Mouse (Mus musculus): Measurements from ENCODE around the gene Mgat4b. TPM values are rescaled to one million over a fixed set of nuclear protein-coding genes. Genes with fewer than 3 reads are reported as not detected.
A peak's percentile ranks its signal among the peaks of the same experiment; 100 is the strongest.

The Mgat4b gene
- polyA plus RNA-seq, 1 experiment from 2014 or later: 33.3 TPM

DNA sequence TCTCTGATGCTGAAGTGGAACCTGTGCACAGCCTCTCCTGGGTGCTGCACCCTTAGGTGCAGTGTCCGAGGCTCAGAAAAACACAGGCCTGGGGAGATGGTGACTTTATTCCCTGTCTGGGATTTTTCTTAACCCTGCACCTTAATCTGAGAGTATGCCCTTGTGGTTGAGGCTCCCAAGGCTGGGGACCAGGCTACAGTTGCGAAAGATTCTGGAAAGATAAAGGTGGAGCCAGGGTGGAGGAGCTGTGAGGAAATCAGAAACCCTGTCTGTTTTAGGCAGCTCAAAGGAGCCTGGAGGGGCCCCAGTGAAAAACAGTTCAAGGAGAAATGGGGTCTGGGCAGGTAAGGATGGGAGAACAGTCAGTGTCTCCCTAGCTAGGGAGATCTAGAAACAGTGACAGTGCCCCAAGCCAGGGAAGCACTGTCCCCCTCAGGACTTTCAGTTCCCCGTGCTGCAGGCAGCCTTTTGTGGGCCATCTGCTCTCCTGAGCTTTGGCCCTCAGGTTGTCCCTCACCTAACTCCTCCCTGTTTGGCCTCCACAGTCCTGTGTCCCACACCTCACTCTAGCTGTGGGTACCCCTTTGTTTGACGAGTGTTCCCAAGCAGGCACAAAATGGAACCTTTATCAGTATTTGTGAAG, 6.2 kb downstream of the Mgat4b start:
- no peak for ATAC-seq
- no peaks in the 10 kb centered on the region for H3K27me3 ChIP-seq (ENCODE audit: control insufficient read depth, insufficient read depth, low read depth, low read length)
- no peaks in the 10 kb centered on the region for H3K9me3 ChIP-seq (replicated peaks; ENCODE audit: control insufficient read depth, low read length, poor library complexity, severe bottlenecking)
- H3K4me1 ChIP-seq (ENCODE audit: control insufficient read depth, insufficient read depth, low read length): 0 out of 2 replicates have a peak, but pooled peaks cover 2% of the 10 kb centered on the region
- no peak overlapping the region for H3K4me3 ChIP-seq (ENCODE audit: low read depth, low read length)
- no peak overlapping the region for H3K27ac ChIP-seq (ENCODE audit: low read length)
- H3K9ac ChIP-seq (ENCODE audit: low read depth, low read length): no peak overlapping the region
- no peaks in the 10 kb centered on the region for H3K36me3 ChIP-seq (ENCODE audit: control insufficient read depth, insufficient read depth, low read length)
- no peak overlapping the region for H3K4me2 ChIP-seq (ENCODE audit: low read length)
- WGBS: 76% methylated on average over 4 of the region's 4 CpGs

DNA sequence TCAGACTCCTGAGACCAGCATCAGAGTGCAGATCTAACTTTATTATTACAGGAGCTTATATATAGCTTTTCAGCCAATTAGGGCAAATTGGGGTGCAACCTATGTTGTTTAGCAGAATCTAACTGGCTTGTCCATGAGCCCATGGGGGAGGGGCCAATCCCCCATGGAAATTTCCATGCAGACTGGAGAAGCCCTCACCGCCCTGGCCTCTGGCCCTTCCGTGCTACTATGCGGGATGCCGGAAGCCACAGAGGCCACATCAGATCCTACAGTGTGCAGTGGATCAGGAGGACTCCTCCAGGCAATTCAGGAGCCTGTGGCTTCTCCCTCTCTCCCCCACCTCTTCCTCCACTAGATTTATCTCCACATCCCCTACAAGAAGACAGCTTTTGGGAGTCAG, 7.1 kb downstream of the Mgat4b start:
- Histone ChIP-seq H3K4me2 (ENCODE audit: low read length) (no peak overlapping the region), H3K27me3 (ENCODE audit: control insufficient read depth, insufficient read depth, low read depth, low read length) (no peaks in the 10 kb centered on the region), H3K36me3 (ENCODE audit: control insufficient read depth, insufficient read depth, low read length) (no peaks in the 10 kb centered on the region), H3K4me1 (ENCODE audit: control insufficient read depth, insufficient read depth, low read length) (peaks cover 4% of the 10 kb centered on the region), H3K27ac (ENCODE audit: low read length) (no peak overlapping the region), H3K9me3 (replicated peaks; ENCODE audit: control insufficient read depth, low read length, poor library complexity, severe bottlenecking) (no peaks in the 10 kb centered on the region), H3K9ac (ENCODE audit: low read depth, low read length) (0 out of 2 replicates have a peak overlapping the region, but pooled peaks have one; percentile 21), H3K4me3 (ENCODE audit: low read depth, low read length) (no peak overlapping the region)
- 74% methylated on average over 4 of the region's 4 CpGs for WGBS
- no peak for ATAC-seq

DNA sequence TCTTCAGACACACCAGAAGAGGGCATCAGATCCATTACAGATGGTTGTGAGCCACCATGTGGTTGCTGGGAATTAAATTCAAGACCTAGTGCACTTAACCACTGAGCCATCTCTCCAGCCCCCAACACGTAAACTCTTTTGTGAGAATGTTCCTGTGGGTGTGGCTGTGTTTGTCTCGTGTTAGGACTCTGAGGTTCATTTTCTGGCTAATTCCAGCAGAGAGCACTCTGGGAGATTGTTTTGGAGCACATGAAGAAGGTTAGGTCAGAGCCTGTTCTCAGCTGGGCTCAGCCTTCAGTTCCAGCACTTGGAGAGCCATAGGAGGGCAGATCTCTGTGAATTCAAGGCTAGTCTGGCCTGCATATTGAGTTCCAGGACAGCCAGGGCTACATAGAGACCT, 9.1 kb downstream of the Mgat4b start:
- 44% methylated on average over 2 of the region's 2 CpGs for WGBS

DNA sequence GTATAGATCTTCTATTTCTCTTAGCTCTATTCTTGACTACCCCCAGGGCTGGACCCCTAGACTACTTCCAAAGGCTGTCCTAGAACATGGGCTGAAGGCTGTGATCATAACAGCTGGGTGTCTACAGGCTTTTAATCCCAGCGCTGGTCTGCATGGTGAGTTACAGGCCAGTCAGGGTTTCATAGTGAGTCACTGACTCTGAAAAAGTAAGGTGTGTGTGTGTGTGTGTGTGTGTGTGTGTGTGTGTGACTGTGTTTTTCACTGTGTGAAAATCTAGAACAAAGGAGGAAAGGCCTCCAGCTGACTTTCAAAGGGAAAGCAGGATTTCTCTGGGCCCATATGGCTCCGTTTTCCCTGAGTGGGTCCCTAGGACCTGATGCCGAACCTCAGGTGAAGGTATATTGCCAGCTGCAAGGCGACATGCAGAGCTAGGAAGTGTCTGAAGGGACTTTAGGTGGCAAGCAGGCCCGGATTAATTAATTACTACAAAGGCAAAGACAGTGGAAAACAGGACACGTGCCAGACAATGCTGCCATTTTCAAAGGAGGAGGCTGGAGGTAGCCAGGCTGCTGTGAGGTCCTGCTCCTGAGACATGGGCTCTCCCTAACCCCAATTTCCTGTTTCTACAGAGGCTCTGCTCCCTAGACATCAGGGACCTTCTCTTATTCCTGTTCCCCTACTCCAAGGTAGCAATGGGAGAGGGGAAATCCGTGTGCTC, 12.0 kb downstream of the Mgat4b start:
- Histone ChIP-seq H3K4me3 (ENCODE audit: low read depth, low read length) (no peak overlapping the region), H3K9ac (ENCODE audit: low read depth, low read length) (no peak overlapping the region; the same call in 1 of the 2 replicates), H3K27ac (ENCODE audit: low read length) (no peak overlapping the region), H3K9me3 (replicated peaks; ENCODE audit: control insufficient read depth, low read length, poor library complexity, severe bottlenecking) (no peaks in the 10 kb centered on the region), H3K36me3 (ENCODE audit: control insufficient read depth, insufficient read depth, low read length) (no peaks in the 10 kb centered on the region), H3K27me3 (ENCODE audit: control insufficient read depth, insufficient read depth, low read depth, low read length) (no peaks in the 10 kb centered on the region), H3K4me1 (ENCODE audit: control insufficient read depth, insufficient read depth, low read length) (peaks cover 31% of the 10 kb centered on the region), H3K4me2 (ENCODE audit: low read length) (peak overlapping the region; percentile 99; the same call in 1 of the 2 replicates)
- 49% methylated on average over 7 of the region's 7 CpGs for WGBS
- no peak for ATAC-seq

More for the DNA sequence above, 9.1 kb downstream of the Mgat4b start:
- peaks cover 12% of the 10 kb centered on the region for H3K4me1 ChIP-seq (ENCODE audit: control insufficient read depth, insufficient read depth, low read length)
- H3K4me2 ChIP-seq (ENCODE audit: low read length): no peak overlapping the region
- no peak overlapping the region for H3K27ac ChIP-seq (ENCODE audit: low read length)
- no peaks in the 10 kb centered on the region for H3K27me3 ChIP-seq (ENCODE audit: control insufficient read depth, insufficient read depth, low read depth, low read length)
- H3K9me3 ChIP-seq (replicated peaks; ENCODE audit: control insufficient read depth, low read length, poor library complexity, severe bottlenecking): no peaks in the 10 kb centered on the region
- no peaks in the 10 kb centered on the region for H3K36me3 ChIP-seq (ENCODE audit: control insufficient read depth, insufficient read depth, low read length)
- H3K4me3 ChIP-seq (ENCODE audit: low read depth, low read length): no peak overlapping the region
- no peak for ATAC-seq
- H3K9ac ChIP-seq (ENCODE audit: low read depth, low read length): no peak overlapping the region

DNA sequence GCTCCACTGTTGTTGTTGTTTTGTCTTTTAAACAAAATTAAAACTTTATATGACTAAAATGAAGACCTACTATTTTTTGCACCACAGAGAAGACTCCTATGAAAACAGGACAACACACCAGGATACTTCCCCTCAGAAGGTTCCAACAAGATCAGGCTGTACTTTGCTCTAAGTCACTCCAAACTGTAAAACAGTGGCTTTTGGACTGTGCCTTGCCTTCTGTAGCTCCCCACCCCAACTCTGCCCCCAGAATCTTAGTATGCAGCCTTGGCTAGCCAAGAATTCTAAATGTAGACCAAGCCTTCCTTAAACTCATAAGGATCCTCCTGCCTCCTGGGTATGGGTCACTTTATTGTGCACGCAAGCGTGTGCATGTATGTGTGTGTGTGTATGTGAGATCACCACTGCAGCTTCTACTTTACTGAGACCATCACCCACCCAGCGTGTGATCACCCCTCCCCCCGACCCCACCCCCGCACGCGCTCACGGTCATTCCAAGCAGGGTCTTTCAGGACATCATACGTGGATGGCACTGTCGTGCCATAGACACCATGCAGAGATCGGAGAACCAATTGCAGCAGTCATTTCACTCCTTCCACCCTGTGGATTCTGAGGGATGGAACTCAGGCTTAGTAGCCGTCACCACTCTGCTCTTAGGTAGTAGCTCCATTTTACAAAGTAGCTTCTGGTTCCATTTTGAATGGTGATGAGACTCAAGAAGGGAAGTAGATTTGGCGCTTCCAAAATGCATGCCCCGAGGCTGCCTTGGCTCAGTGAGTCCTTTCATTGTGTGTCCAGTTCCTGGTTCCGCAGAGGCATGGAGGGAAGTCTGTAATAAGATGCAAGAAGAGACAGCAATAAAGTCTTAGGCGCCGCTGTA, 13.3 kb downstream of the Mgat4b start:
- H3K27me3 ChIP-seq (ENCODE audit: control insufficient read depth, insufficient read depth, low read depth, low read length): no peaks in the 10 kb centered on the region
- H3K9me3 ChIP-seq (replicated peaks; ENCODE audit: control insufficient read depth, low read length, poor library complexity, severe bottlenecking): no peaks in the 10 kb centered on the region
- H3K36me3 ChIP-seq (ENCODE audit: control insufficient read depth, insufficient read depth, low read length): no peaks in the 10 kb centered on the region
- H3K27ac ChIP-seq (ENCODE audit: low read length): peak overlapping the region; percentile 94
- H3K4me2 ChIP-seq (ENCODE audit: low read length): peak overlapping the region; percentile 99
- H3K9ac ChIP-seq (ENCODE audit: low read depth, low read length): peak overlapping the region; percentile 96
- H3K4me1 ChIP-seq (ENCODE audit: control insufficient read depth, insufficient read depth, low read length): peaks cover 36% of the 10 kb centered on the region
- peak overlapping the region; percentile 83 for H3K4me3 ChIP-seq (ENCODE audit: low read depth, low read length)
- peak; percentile 25; the same call in 1 of the 2 replicates for ATAC-seq
- WGBS: 3% methylated on average over 17 of the region's 17 CpGs

GRCm38 (mm10) chr11:50224671-50225530, 14.2 kb downstream of the Mgat4b start:
- H3K4me1 ChIP-seq (ENCODE audit: control insufficient read depth, insufficient read depth, low read length): peaks cover 39% of the 10 kb centered on the region
- peak overlapping the region; percentile 96 for H3K9ac ChIP-seq (ENCODE audit: low read depth, low read length)
- H3K27ac ChIP-seq (ENCODE audit: low read length): peak overlapping the region; percentile 94
- peak overlapping the region; percentile 99 for H3K4me2 ChIP-seq (ENCODE audit: low read length)
- WGBS: under 1% methylated on average over 68 of the region's 70 CpGs
- no peaks in the 10 kb centered on the region for H3K36me3 ChIP-seq (ENCODE audit: control insufficient read depth, insufficient read depth, low read length)
- H3K9me3 ChIP-seq (replicated peaks; ENCODE audit: control insufficient read depth, low read length, poor library complexity, severe bottlenecking): no peaks in the 10 kb centered on the region
- ATAC-seq: peak; percentile 83
- H3K4me3 ChIP-seq (ENCODE audit: low read depth, low read length): peak overlapping the region; percentile 83
- no peaks in the 10 kb centered on the region for H3K27me3 ChIP-seq (ENCODE audit: control insufficient read depth, insufficient read depth, low read depth, low read length)

GRCm38 (mm10) chr11:50225611-50226378, 15.1 kb downstream of the Mgat4b start:
- H3K4me3 ChIP-seq (ENCODE audit: low read depth, low read length): peak overlapping the region; percentile 83
- no peaks in the 10 kb centered on the region for H3K9me3 ChIP-seq (replicated peaks; ENCODE audit: control insufficient read depth, low read length, poor library complexity, severe bottlenecking)
- 3% methylated on average over 31 of the region's 34 CpGs for WGBS
- no peaks in the 10 kb centered on the region for H3K36me3 ChIP-seq (ENCODE audit: control insufficient read depth, insufficient read depth, low read length)
- ATAC-seq: peak; percentile 15
- H3K9ac ChIP-seq (ENCODE audit: low read depth, low read length): peak overlapping the region; percentile 96
- no peaks in the 10 kb centered on the region for H3K27me3 ChIP-seq (ENCODE audit: control insufficient read depth, insufficient read depth, low read depth, low read length)
- H3K4me2 ChIP-seq (ENCODE audit: low read length): peak overlapping the region; percentile 99
- peak overlapping the region; percentile 94 for H3K27ac ChIP-seq (ENCODE audit: low read length)
- H3K4me1 ChIP-seq (ENCODE audit: control insufficient read depth, insufficient read depth, low read length): peaks cover 39% of the 10 kb centered on the region
